Mouse (Mus musculus) CH12.LX (cell line): ENCODE measurements around the gene Lrrc20. TPM values are rescaled to one million over a fixed set of nuclear protein-coding genes. Genes with fewer than 3 reads are reported as not detected.
A peak's percentile ranks its signal among the peaks of the same experiment; 100 is the strongest.

Experiments used
- DNase-seq: peaks from one replicate; pipeline ENCODE4 v3.0.0-alpha.2; 2013; ENCODE audit errors: extremely low read depth
- H3K27ac ChIP-seq: 2 replicates; pipeline ENCODE4 v1.5.1; 2012; ENCODE audit warnings: low read depth, mild to moderate bottlenecking, control low read depth, moderate library complexity; ENCODE audit not compliant: insufficient read depth
- H3K27me3 ChIP-seq: replicated peaks from 2 replicates; pipeline ENCODE3; 2012; ENCODE audit warnings: inconsistent platforms
- H3K36me3 ChIP-seq, 2 experiments: replicated peaks in 1 of 2; 2 replicates each; pipeline versions ENCODE3 to v1.6.1; 2012; ENCODE audit warnings: inconsistent platforms in 1 of 2, low read length in 1 of 2, mild to moderate bottlenecking in 1 of 2, mixed read lengths in 1 of 2, moderate library complexity in 1 of 2; ENCODE audit not compliant: control insufficient read depth in 1 of 2, insufficient read depth in 1 of 2
- H3K4me1 ChIP-seq, 2 experiments: 2 replicates each; pipeline ENCODE4 v1.6.1; 2012; ENCODE audit warnings: inconsistent platforms in 1 of 2, moderate library complexity in 1 of 2; ENCODE audit not compliant: insufficient read depth in 2 of 2, control insufficient read depth in 1 of 2
- H3K4me2 ChIP-seq: 2 replicates; pipeline ENCODE4 v1.6.1; 2012; ENCODE audit warnings: low read depth, mild to moderate bottlenecking, control low read depth; ENCODE audit not compliant: poor library complexity, insufficient read depth, severe bottlenecking
- H3K4me3 ChIP-seq, 3 experiments: fragments of 150-350 bp in 1 of 3; sonication (generic) in 1 of 3; replicated peaks in 1 of 3; 2 replicates each; pipeline versions ENCODE3 to v1.5.1; 2011 to 2012; ENCODE audit warnings: low read depth in 2 of 3, low read length in 2 of 3, mild to moderate bottlenecking in 2 of 3, moderate library complexity in 2 of 3, control low read depth in 1 of 3, improper control_type of control experiment in 1 of 3, inconsistent platforms in 1 of 3, mixed read lengths in 1 of 3; ENCODE audit not compliant: poor library complexity in 1 of 3
- H3K79me2 ChIP-seq: replicated peaks from 2 replicates; pipeline ENCODE4 v1.6.1; 2012; ENCODE audit warnings: mild to moderate bottlenecking, moderate library complexity; ENCODE audit not compliant: control insufficient read depth, poor library complexity, insufficient read depth, severe bottlenecking; ENCODE audit errors: extremely low read depth
- H3K9ac ChIP-seq: 2 replicates; pipeline ENCODE4 v1.6.1; 2012; ENCODE audit warnings: low read depth, mild to moderate bottlenecking, control low read depth, moderate library complexity; ENCODE audit not compliant: insufficient read depth
- H3K9me3 ChIP-seq: replicated peaks from 2 replicates; pipeline ENCODE3; 2012; ENCODE audit warnings: low read length, inconsistent platforms, mixed read lengths
- BHLHE40 ChIP-seq: IDR thresholded peaks from 2 replicates; pipeline ENCODE4 v1.6.1; 2011; ENCODE audit warnings: mild to moderate bottlenecking, low read depth, low read length, improper control_type of control experiment
- CHD2 ChIP-seq: IDR thresholded peaks from 2 replicates; pipeline ENCODE4 v1.6.1; 2011; ENCODE audit warnings: low read length, improper control_type of control experiment
- CTCF ChIP-seq, 2 experiments: IDR thresholded peaks in 1 of 2; conservative IDR thresholded peaks in 1 of 2; 2 replicates each; pipeline ENCODE4 v1.5.1; 2011 to 2012; ENCODE audit warnings: low read depth in 2 of 2, low read length in 2 of 2, improper control_type of control experiment in 1 of 2, inconsistent platforms in 1 of 2, mild to moderate bottlenecking in 1 of 2, moderate library complexity in 1 of 2
- E2F4 ChIP-seq: IDR thresholded peaks from 2 replicates; pipeline ENCODE4 v1.6.1; 2011; ENCODE audit warnings: low read depth, low read length, improper control_type of control experiment; ENCODE audit not compliant: insufficient replicate concordance
- ELF1 ChIP-seq: IDR thresholded peaks from 2 replicates; pipeline ENCODE4 v1.6.1; 2014; ENCODE audit warnings: low read depth, mild to moderate bottlenecking, inconsistent platforms, low read length, improper control_type of control experiment
- EP300 ChIP-seq: IDR thresholded peaks from 2 replicates; pipeline ENCODE4 v1.6.1; 2011; ENCODE audit warnings: low read length, improper control_type of control experiment
- ETS1 ChIP-seq: conservative IDR thresholded peaks from 2 replicates; pipeline ENCODE4 v1.6.1; 2012; ENCODE audit warnings: low read depth, mild to moderate bottlenecking, inconsistent platforms, low read length, improper control_type of control experiment, moderate library complexity
- HCFC1 ChIP-seq: IDR thresholded peaks from 2 replicates; pipeline ENCODE4 v1.6.1; 2012; ENCODE audit warnings: low read depth, mild to moderate bottlenecking, inconsistent platforms, low read length, improper control_type of control experiment
- IRF4 ChIP-seq: IDR thresholded peaks from 2 replicates; pipeline ENCODE4 v1.6.1; 2014; ENCODE audit warnings: low read depth, mild to moderate bottlenecking, inconsistent platforms, low read length, improper control_type of control experiment
- JUN ChIP-seq: IDR thresholded peaks from 2 replicates; pipeline ENCODE4 v1.6.1; 2011; ENCODE audit warnings: low read depth, mild to moderate bottlenecking, low read length, improper control_type of control experiment, moderate library complexity; ENCODE audit not compliant: insufficient read depth
- JUND ChIP-seq: conservative IDR thresholded peaks from 2 replicates; pipeline ENCODE4 v1.6.1; 2011; ENCODE audit warnings: low read depth, low read length, improper control_type of control experiment
- KAT2A ChIP-seq: IDR thresholded peaks from 2 replicates; pipeline ENCODE4 v1.6.1; 2012; ENCODE audit warnings: low read length, improper control_type of control experiment, inconsistent platforms; ENCODE audit not compliant: insufficient replicate concordance
- MAX ChIP-seq: IDR thresholded peaks from 2 replicates; pipeline ENCODE4 v1.6.1; 2011; ENCODE audit warnings: low read length, improper control_type of control experiment
- MXI1 ChIP-seq: IDR thresholded peaks from 2 replicates; pipeline ENCODE4 v1.6.1; 2011; ENCODE audit warnings: mild to moderate bottlenecking, low read depth, low read length, improper control_type of control experiment
- MYC ChIP-seq: IDR thresholded peaks from 2 replicates; pipeline ENCODE4 v1.6.1; 2011; ENCODE audit warnings: low read depth, mild to moderate bottlenecking, improper control_type of control experiment, low read length
- NELFE ChIP-seq: IDR thresholded peaks from 2 replicates; pipeline ENCODE4 v1.6.1; 2011; ENCODE audit warnings: low read depth, low read length, improper control_type of control experiment
- NRF1 ChIP-seq: IDR thresholded peaks from 2 replicates; pipeline ENCODE4 v1.6.1; 2014; ENCODE audit warnings: low read depth, mild to moderate bottlenecking, inconsistent platforms, low read length, improper control_type of control experiment, moderate library complexity
- PAX5 ChIP-seq: IDR thresholded peaks from 2 replicates; pipeline ENCODE4 v1.6.1; 2012; ENCODE audit warnings: low read length, inconsistent platforms, mixed read lengths
- POLR2A ChIP-seq: IDR thresholded peaks from 2 replicates; pipeline ENCODE4 v1.6.1; 2011; ENCODE audit warnings: low read depth, mild to moderate bottlenecking, improper control_type of control experiment, low read length
- RAD21 ChIP-seq: IDR thresholded peaks from 2 replicates; pipeline ENCODE4 v1.6.1; 2011; ENCODE audit warnings: low read depth, mild to moderate bottlenecking, low read length, improper control_type of control experiment, moderate library complexity
- RCOR1 ChIP-seq: conservative IDR thresholded peaks from 2 replicates; pipeline ENCODE4 v1.6.1; 2012; ENCODE audit warnings: low read depth, mild to moderate bottlenecking, inconsistent platforms, low read length, improper control_type of control experiment
- SIN3A ChIP-seq: IDR thresholded peaks from 2 replicates; pipeline ENCODE4 v1.6.1; 2012; ENCODE audit warnings: low read length, improper control_type of control experiment, inconsistent platforms
- SMC3 ChIP-seq: IDR thresholded peaks from 2 replicates; pipeline ENCODE4 v1.6.1; 2011; ENCODE audit warnings: low read depth, low read length, improper control_type of control experiment
- TBP ChIP-seq: conservative IDR thresholded peaks from 2 replicates; pipeline ENCODE4 v1.6.1; 2011; ENCODE audit warnings: low read depth, low read length, improper control_type of control experiment
- UBTF ChIP-seq: IDR thresholded peaks from 2 replicates; pipeline ENCODE4 v1.6.1; 2012; ENCODE audit warnings: low read depth, mild to moderate bottlenecking, inconsistent platforms, low read length, improper control_type of control experiment, moderate library complexity
- USF1 ChIP-seq: IDR thresholded peaks from 2 replicates; pipeline ENCODE4 v1.6.1; 2014; ENCODE audit warnings: low read depth, mild to moderate bottlenecking, inconsistent platforms, low read length, improper control_type of control experiment
- USF2 ChIP-seq: conservative IDR thresholded peaks from 2 replicates; pipeline ENCODE4 v1.6.1; 2011; ENCODE audit warnings: low read depth, low read length, improper control_type of control experiment
- ZC3H11A ChIP-seq: IDR thresholded peaks from 2 replicates; pipeline ENCODE4 v1.6.1; 2012; ENCODE audit warnings: low read depth, mild to moderate bottlenecking, inconsistent platforms, low read length, improper control_type of control experiment
- ZMIZ1 ChIP-seq: IDR thresholded peaks from 2 replicates; pipeline ENCODE4 v1.6.1; 2012; ENCODE audit warnings: low read depth, mild to moderate bottlenecking, inconsistent platforms, low read length, improper control_type of control experiment
- ZNF384 ChIP-seq: IDR thresholded peaks from 2 replicates; pipeline ENCODE4 v1.6.1; 2012; ENCODE audit warnings: low read depth, low read length, improper control_type of control experiment, inconsistent platforms
- dilution Hi-C: fragments of 300-500 bp; cut with MboI; formaldehyde crosslinking; loops from 2 replicates; pipeline ENCODE4 v1.14.3; 2020; ENCODE audit warnings: low sequenced_read_pairs; ENCODE audit not compliant: extremely low pct_unique_long_range_greater_than_20kb, extremely low pct_ligation_motif_present
- in situ Hi-C: fragments of 300-500 bp; cut with MboI; formaldehyde crosslinking; loops from 3 replicates; pipeline ENCODE4 v1.14.3; 2019; ENCODE audit warnings: low sequenced_read_pairs, low pct_ligation_motif_present, low pct_unique_long_range_greater_than_20kb, mixed read lengths
- polyA plus RNA-seq: library from polyadenylated mRNA; unstranded; fragments of >175 nt; gene quantifications from 2 replicates; pipeline ENCODE4 v1.2.1, GENCODE M21; 2012; ENCODE audit warnings: low read depth; ENCODE audit not compliant: insufficient read length
- total RNA-seq, 2 experiments: library from RNA; depleted of rRNA; stranded (reverse); fragments of 300-350 nt in 1 of 2; fragments of >200 nt in 1 of 2; gene quantifications; 2 replicates each; pipeline ENCODE4 v1.2.3; 2012 to 2014

Gene Lrrc20
- total and polyA plus RNA-seq, 3 experiments = 8.0 to 13.7 (median 9.9) TPM

GRCm38 (mm10) chr10:61537036-61537380 is 61.4 kb downstream of the Lrrc20 start:
- Histone ChIP-seq H3K79me2 (no peaks in the 10 kb centered on the region), H3K4me3 (no peak overlapping the region), H3K27ac (no peak overlapping the region), H3K9ac (no peak overlapping the region), H3K4me2 (no peak overlapping the region), H3K9me3 (no peaks in the 10 kb centered on the region), H3K36me3 (peaks cover 0 to 52% of the 10 kb centered on the region in 2 experiments), H3K4me1 (peaks cover 0 to 37% of the 10 kb centered on the region in 2 experiments; a peak in 3 of 4 replicates), H3K27me3 (no peaks in the 10 kb centered on the region)
- DNase-seq = no peak
- dilution Hi-C loops (no loop called here), in situ Hi-C loops (no loop called here)
- TF ChIP-seq JUN = no peak
- TF ChIP-seq ZC3H11A = no peak
- TF ChIP-seq RCOR1 = no peak
- no peak for TF ChIP-seq PAX5
- TF ChIP-seq TBP = no peak
- TF ChIP-seq BHLHE40 = no peak
- TF ChIP-seq NRF1 = no peak
- TF ChIP-seq JUND = no peak
- no peak for TF ChIP-seq MYC
- no peak for TF ChIP-seq CTCF (conservative IDR thresholded peaks at IDR 0.05 in 1 of 2, IDR thresholded peaks at IDR 0.05 in 1 of 2; ENCODE audit: low read depth in 2 of 2, low read length in 2 of 2)
- no peak for TF ChIP-seq POLR2A
- TF ChIP-seq HCFC1 = no peak
- no peak for TF ChIP-seq CHD2
- no peak for TF ChIP-seq ETS1
- no peak for TF ChIP-seq ZMIZ1
- TF ChIP-seq KAT2A = no peak
- no peak for TF ChIP-seq NELFE
- TF ChIP-seq RAD21 = no peak
- no peak for TF ChIP-seq USF2

DNA sequence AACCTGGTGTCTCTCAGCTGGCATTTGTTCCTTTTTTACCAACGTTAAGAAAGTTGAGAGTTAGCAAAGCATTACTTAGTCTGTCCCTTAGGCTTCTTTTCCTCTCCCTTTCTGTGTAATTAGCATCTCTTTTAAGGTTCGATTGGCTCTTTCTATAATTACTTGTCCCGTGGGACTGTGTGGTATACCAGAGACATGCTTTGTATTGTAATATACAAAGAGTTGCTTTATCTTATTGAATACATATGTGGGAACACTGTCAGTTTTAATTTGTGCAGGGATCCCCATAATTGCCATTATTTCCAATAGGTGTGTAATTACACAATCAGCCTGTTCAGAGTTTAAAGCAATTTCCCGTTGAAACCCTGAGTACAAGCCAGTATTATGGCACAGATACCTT is 62.8 kb downstream of the Lrrc20 start:
- H3K27ac ChIP-seq = no peak overlapping the region
- no peak overlapping the region for H3K4me2 ChIP-seq
- no peaks in the 10 kb centered on the region for H3K27me3 ChIP-seq
- no peaks in the 10 kb centered on the region for H3K79me2 ChIP-seq
- no peaks in the 10 kb centered on the region for H3K9me3 ChIP-seq
- in situ Hi-C loops = no loop called here
- peaks cover 0 to 38% of the 10 kb centered on the region in 2 experiments; a peak in 3 of 4 replicates for H3K4me1 ChIP-seq
- peak; percentile 16 for DNase-seq
- H3K4me3 ChIP-seq = no peak overlapping the region
- TF ChIP-seq IRF4 = no peak
- TF ChIP-seq SMC3 = no peak
- TF ChIP-seq KAT2A = no peak
- TF ChIP-seq SIN3A = no peak
- TF ChIP-seq EP300 = no peak
- TF ChIP-seq JUND = no peak
- no peak for TF ChIP-seq ZNF384
- TF ChIP-seq ZMIZ1 = no peak
- TF ChIP-seq ELF1 = no peak
- no peak for TF ChIP-seq ZC3H11A
- TF ChIP-seq TBP = no peak
- TF ChIP-seq CHD2 = no peak
- TF ChIP-seq MXI1 = no peak
- no peak for TF ChIP-seq USF2
- TF ChIP-seq MAX = no peak
- TF ChIP-seq USF1 = no peak
- TF ChIP-seq E2F4 = no peak
- TF ChIP-seq UBTF = no peak
- no peak for TF ChIP-seq RAD21
- H3K9ac ChIP-seq = no peak overlapping the region
- peaks cover 0 to 48% of the 10 kb centered on the region in 2 experiments for H3K36me3 ChIP-seq
- dilution Hi-C loops = no loop called here
